In the genomic region with DNA sequence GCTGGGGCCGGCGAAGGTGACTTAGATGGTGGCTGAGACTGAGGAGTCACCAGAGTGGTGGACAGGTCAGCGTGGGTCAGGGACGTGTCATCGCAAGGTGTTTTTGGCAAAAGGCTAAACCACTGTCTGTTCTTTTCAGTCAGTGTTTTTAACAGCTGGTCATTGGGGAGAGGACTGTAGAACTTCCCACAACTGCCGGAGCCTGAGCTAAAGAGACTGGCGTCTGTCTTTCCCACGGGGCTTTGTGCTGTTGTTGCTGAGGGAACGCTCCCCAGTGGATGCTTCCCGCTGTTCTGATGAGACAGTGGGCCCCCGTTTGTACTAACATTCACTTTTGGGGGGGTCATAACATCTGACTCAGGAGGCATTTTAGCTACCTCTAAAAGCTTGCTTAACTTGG, we compare ENCODE assay signal across 25 mouse cellular contexts. TPM values are rescaled to one million over a fixed set of nuclear protein-coding genes. Genes with fewer than 3 reads are reported as not detected.
DNase-seq lines count a peak whose midpoint lies in the region; ATAC-seq and TF ChIP-seq lines count a peak whose summit lies in the region.
"Had no signal": no experiment of that assay in that cellular context is flagged by ENCODE, and none has a peak within 500 bp of the region (broad histone marks: within the 10 kb centered on the region; RNA-seq: fewer than 3 reads in every experiment).

No protein-coding gene starts in this region.

- peaks cover 16% of the 10 kb centered on the region for H3K36me3 ChIP-seq in midbrain, embryonic 11.5 days (ENCODE audit: control insufficient read depth, insufficient read depth, low read length)
- H3K36me3 ChIP-seq in midbrain, embryonic 10.5 days = peaks cover 96% of the 10 kb centered on the region
- peaks cover 65% of the 10 kb centered on the region for H3K36me3 ChIP-seq in midbrain, embryonic 14.5 days (ENCODE audit: control insufficient read depth, insufficient read depth, low read length)
- peaks cover 29% of the 10 kb centered on the region for H3K36me3 ChIP-seq in midbrain, postnatal 0 days (ENCODE audit: insufficient read depth, low read length)

- no peak overlapping the region for H3K27ac ChIP-seq in midbrain, embryonic 11.5 days (ENCODE audit: low read depth, low read length)
- H3K27ac ChIP-seq in midbrain, embryonic 10.5 days (replicated peaks) = no peak overlapping the region
- H3K27ac ChIP-seq in midbrain, embryonic 14.5 days (replicated peaks; ENCODE audit: low read depth, low read length) = no peak overlapping the region
- no peak overlapping the region for H3K27ac ChIP-seq in midbrain, postnatal 0 days (ENCODE audit: low read depth, low read length)
- H3K27ac ChIP-seq: embryonic facial prominence, embryonic 13.5 days; forebrain, embryonic 10.5 days; forebrain, embryonic 13.5 days; heart, embryonic 15.5 days; hindbrain, embryonic 10.5 days; hindbrain, embryonic 13.5 days had no signal

- no peak overlapping the region for H3K4me2 ChIP-seq in midbrain, embryonic 11.5 days
- H3K4me2 ChIP-seq in midbrain, embryonic 14.5 days (ENCODE audit: low read length) = no peak overlapping the region
- no peak overlapping the region for H3K4me2 ChIP-seq in midbrain, postnatal 0 days (ENCODE audit: low read depth, low read length, poor library complexity, severe bottlenecking)
- H3K4me2 ChIP-seq: embryonic facial prominence, embryonic 13.5 days; forebrain, embryonic 13.5 days; heart, embryonic 12.5 days; heart, embryonic 15.5 days; hindbrain, embryonic 13.5 days had no signal

- peak; percentile 86 for DNase-seq in midbrain, embryonic 11.5 days (ENCODE audit: low spot score, missing footprints)
- DNase-seq in midbrain, embryonic 10.5 days (ENCODE audit: low spot score) = no peak
- DNase-seq in midbrain, embryonic 14.5 days = peak; percentile 19
- DNase-seq in midbrain, postnatal 0 days (ENCODE audit: low spot score) = no peak
- peak; percentile 28 for DNase-seq in retina, postnatal 1 day
- no peak for DNase-seq in right cerebral cortex, postnatal 10 days (ENCODE audit: low spot score in 2 of 2)
- DNase-seq: adrenal gland, adult 2 months; adrenal gland, postnatal 14 days; cerebellum, adult 11-12 months; cerebellum, adult 8-10 months; cerebellum, postnatal 10 days; gastrocnemius, postnatal 10 days; gastrocnemius, postnatal 36 days; heart, postnatal 10 days; heart, postnatal 36 days had no signal

- 70% methylated on average over 11 of the region's 11 CpGs for WGBS in midbrain, embryonic 11.5 days
- WGBS in midbrain, embryonic 10.5 days = 81% methylated on average over 11 of the region's 11 CpGs
- 64% methylated on average over 11 of the region's 11 CpGs for WGBS in midbrain, embryonic 14.5 days
- WGBS in midbrain, postnatal 0 days = 57% methylated on average over 11 of the region's 11 CpGs

- H3K4me1 ChIP-seq in midbrain, embryonic 11.5 days (ENCODE audit: control insufficient read depth, insufficient read depth, low read length) = no peaks in the 10 kb centered on the region
- no peaks in the 10 kb centered on the region for H3K4me1 ChIP-seq in midbrain, embryonic 10.5 days
- no peaks in the 10 kb centered on the region for H3K4me1 ChIP-seq in midbrain, embryonic 14.5 days (ENCODE audit: control insufficient read depth, insufficient read depth, low read length)
- H3K4me1 ChIP-seq in midbrain, postnatal 0 days (ENCODE audit: insufficient read depth, low read length) = no peaks in the 10 kb centered on the region
- H3K4me1 ChIP-seq: forebrain, embryonic 10.5 days; forebrain, embryonic 13.5 days; heart, embryonic 12.5 days; heart, embryonic 15.5 days; hindbrain, embryonic 10.5 days; hindbrain, embryonic 13.5 days had no signal

- H3K4me3 ChIP-seq in midbrain, embryonic 11.5 days (ENCODE audit: low read depth, low read length) = no peak overlapping the region
- no peak overlapping the region for H3K4me3 ChIP-seq in midbrain, embryonic 10.5 days
- H3K4me3 ChIP-seq in midbrain, embryonic 14.5 days (replicated peaks; ENCODE audit: low read depth, low read length) = no peak overlapping the region
- no peak overlapping the region for H3K4me3 ChIP-seq in midbrain, postnatal 0 days (ENCODE audit: low read depth, low read length)
- H3K4me3 ChIP-seq: embryonic facial prominence, embryonic 13.5 days; forebrain, embryonic 10.5 days; forebrain, embryonic 13.5 days; heart, embryonic 12.5 days; heart, embryonic 15.5 days; hindbrain, embryonic 10.5 days; hindbrain, embryonic 13.5 days had no signal

- no peak for TF ChIP-seq CTCF in midbrain, postnatal 0 days (IDR thresholded peaks at IDR 0.05)

- no peaks in the 10 kb centered on the region for H3K27me3 ChIP-seq in midbrain, embryonic 11.5 days (ENCODE audit: control insufficient read depth, insufficient read depth, low read length)
- H3K27me3 ChIP-seq in midbrain, embryonic 10.5 days (ENCODE audit: low read depth, poor library complexity, severe bottlenecking) = no peaks in the 10 kb centered on the region
- no peaks in the 10 kb centered on the region for H3K27me3 ChIP-seq in midbrain, embryonic 14.5 days (ENCODE audit: control insufficient read depth, insufficient read depth, low read length)
- no peaks in the 10 kb centered on the region for H3K27me3 ChIP-seq in midbrain, postnatal 0 days (ENCODE audit: insufficient read depth, low read length)
- H3K27me3 ChIP-seq: embryonic facial prominence, embryonic 13.5 days; forebrain, embryonic 13.5 days; heart, embryonic 12.5 days; heart, embryonic 15.5 days; hindbrain, embryonic 13.5 days had no signal

- no peak for ATAC-seq in midbrain, embryonic 11.5 days (ENCODE audit: low FRiP score)
- ATAC-seq in midbrain, embryonic 14.5 days (ENCODE audit: low FRiP score, low TSS enrichment) = no peak
- ATAC-seq in midbrain, postnatal 0 days (ENCODE audit: low FRiP score) = no peak
- ATAC-seq: CD4-positive, CD25-positive, alpha-beta regulatory T cell, adult 4 months; forebrain, embryonic 13.5 days; forebrain, embryonic 16.5 days; hindbrain, embryonic 16.5 days had no signal

- no peak overlapping the region for H3K9ac ChIP-seq in midbrain, embryonic 11.5 days (ENCODE audit: low read length)
- H3K9ac ChIP-seq in midbrain, embryonic 14.5 days (replicated peaks; ENCODE audit: low read length) = no peak overlapping the region
- no peak overlapping the region for H3K9ac ChIP-seq in midbrain, postnatal 0 days (replicated peaks; ENCODE audit: low read length, poor library complexity, severe bottlenecking)
- H3K9ac ChIP-seq: embryonic facial prominence, embryonic 13.5 days; forebrain, embryonic 13.5 days; heart, embryonic 12.5 days; heart, embryonic 15.5 days; hindbrain, embryonic 13.5 days had no signal

- H3K9me3 ChIP-seq in midbrain, embryonic 11.5 days (ENCODE audit: control insufficient read depth, low read length) = no peaks in the 10 kb centered on the region
- H3K9me3 ChIP-seq in midbrain, embryonic 10.5 days (replicated peaks) = no peaks in the 10 kb centered on the region
- H3K9me3 ChIP-seq in midbrain, embryonic 14.5 days (ENCODE audit: control insufficient read depth, low read length) = no peaks in the 10 kb centered on the region
- no peaks in the 10 kb centered on the region for H3K9me3 ChIP-seq in midbrain, postnatal 0 days (ENCODE audit: low read length)
- H3K9me3 ChIP-seq: embryonic facial prominence, embryonic 13.5 days; forebrain, embryonic 10.5 days; forebrain, embryonic 13.5 days; heart, embryonic 12.5 days; heart, embryonic 15.5 days; hindbrain, embryonic 10.5 days; hindbrain, embryonic 13.5 days had no signal

RNA-seq across cellular contexts. Expression of a gene that starts 31.2 kb away (rescaled TPM):
- polyA plus RNA-seq in midbrain, embryonic 11.5 days (2014; fragmentation: Nextera tagmentation; extraction: Ambion mirVana) = 18.5 and 19.2 TPM in 2 replicates
- 18.6 and 25.3 TPM in 2 replicates for polyA plus RNA-seq in midbrain, embryonic 10.5 days (2016; fragmentation: Nextera tagmentation; extraction: Ambion mirVana)
- 9.5 and 11.1 TPM in 2 replicates for polyA plus RNA-seq in midbrain, embryonic 14.5 days (2014; fragmentation: Nextera tagmentation; extraction: Ambion mirVana)
- total RNA-seq in midbrain, postnatal 0 days (2014; rRNA removed) = 28.6 and 67.0 TPM in 2 replicates
- polyA plus RNA-seq in midbrain, postnatal 0 days (2015; fragmentation: Nextera tagmentation; extraction: Ambion mirVana) = 21.3 and 23.6 TPM in 2 replicates

Comparison
In these comparisons a context has a peak if more than half of its experiments do, and no peak if none do; other contexts are left out.
1. DNase-seq: peak in midbrain, embryonic 11.5 days (single experiment), midbrain, embryonic 14.5 days (single experiment) and retina, postnatal 1 day (single experiment); none in midbrain, embryonic 10.5 days (single experiment), midbrain, postnatal 0 days (single experiment) and right cerebral cortex, postnatal 10 days (0 of 2).